Mouse (Mus musculus) kidney, postnatal 14 days (tissue): ENCODE data around the gene Gm20388.
"Not testable (repeated sequence)": the region's sequence is repeated elsewhere in the genome, so short reads cannot be mapped to it uniquely, and the experiment has no call there.

Experiments used
- DNase-seq: peaks from one replicate; pipeline ENCODE4 v3.0.0; 2022; ENCODE audit warnings: mixed read lengths

Gene Gm20388

DNA sequence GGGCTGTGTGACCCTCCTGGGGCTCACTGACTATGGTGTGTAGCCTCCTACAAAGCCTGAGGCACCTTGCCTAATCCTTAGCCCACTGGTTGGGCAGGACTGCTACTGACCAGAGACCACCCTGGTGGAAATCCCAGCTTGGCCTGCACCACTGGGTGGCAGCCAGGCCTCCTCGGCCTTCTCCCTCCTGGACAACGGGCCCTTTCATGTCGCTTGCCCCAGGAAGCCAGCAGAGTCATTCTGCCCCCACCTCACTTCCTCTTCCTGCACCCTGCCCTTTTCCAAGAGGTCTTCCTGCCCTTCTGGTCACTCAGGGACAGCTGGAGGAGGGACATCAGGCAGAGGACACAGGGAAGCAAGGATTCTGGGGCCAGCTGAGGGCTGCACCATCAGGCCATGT, 413.9 kb downstream of the Gm20388 start:
- peak; percentile 66 for DNase-seq

DNA sequence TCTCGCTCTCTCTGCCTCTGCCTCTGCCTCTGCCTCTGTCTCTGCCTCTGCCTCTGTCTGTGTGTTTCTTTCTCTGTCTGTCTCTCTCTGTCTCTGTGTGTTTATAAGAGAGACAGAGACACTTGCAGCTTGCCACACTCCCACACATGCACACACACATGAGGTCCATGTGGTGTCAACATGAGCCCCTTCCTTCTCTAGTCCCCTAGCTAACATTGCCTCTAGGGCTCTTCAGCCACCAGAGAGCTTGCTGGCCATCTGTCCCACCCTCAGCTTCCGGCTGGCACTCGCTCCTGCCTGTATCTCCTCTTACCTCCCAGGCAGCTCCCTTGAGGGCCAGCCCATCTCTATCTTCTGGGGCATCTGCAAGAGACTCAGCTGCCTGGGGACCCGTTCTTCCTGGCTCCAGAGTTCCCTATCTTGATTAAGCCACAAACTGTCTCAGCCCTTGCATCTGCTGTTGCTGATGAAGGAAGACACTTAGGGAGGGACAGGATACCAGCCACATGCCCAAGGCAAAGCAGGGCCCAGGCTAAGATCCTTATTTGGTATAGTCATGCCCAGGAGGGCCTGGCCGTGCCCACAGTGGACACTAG, 414.6 kb downstream of the Gm20388 start:
- no peak for DNase-seq

DNA sequence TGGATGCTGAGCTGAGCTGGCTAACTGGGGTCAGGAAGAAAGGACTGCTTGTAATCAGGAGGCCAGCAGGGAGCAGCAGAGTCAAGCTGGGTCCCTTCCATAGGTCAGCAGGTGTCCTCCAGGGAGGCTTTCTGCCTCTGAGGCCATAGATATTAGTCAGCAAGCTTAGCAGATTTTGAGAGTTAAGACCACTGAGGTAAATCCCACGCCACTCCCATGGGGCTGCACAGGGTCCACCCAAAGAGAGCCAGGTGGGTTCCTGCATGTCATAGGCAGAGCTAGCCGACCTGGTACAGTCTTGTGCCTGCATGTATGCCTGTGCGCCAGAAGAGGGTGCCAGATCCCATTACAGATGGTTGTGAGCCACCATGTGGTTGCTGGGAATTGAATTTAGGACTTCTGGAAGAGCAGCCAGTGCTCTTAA, 416.5 kb downstream of the Gm20388 start:
- peak; percentile 66 for DNase-seq

DNA sequence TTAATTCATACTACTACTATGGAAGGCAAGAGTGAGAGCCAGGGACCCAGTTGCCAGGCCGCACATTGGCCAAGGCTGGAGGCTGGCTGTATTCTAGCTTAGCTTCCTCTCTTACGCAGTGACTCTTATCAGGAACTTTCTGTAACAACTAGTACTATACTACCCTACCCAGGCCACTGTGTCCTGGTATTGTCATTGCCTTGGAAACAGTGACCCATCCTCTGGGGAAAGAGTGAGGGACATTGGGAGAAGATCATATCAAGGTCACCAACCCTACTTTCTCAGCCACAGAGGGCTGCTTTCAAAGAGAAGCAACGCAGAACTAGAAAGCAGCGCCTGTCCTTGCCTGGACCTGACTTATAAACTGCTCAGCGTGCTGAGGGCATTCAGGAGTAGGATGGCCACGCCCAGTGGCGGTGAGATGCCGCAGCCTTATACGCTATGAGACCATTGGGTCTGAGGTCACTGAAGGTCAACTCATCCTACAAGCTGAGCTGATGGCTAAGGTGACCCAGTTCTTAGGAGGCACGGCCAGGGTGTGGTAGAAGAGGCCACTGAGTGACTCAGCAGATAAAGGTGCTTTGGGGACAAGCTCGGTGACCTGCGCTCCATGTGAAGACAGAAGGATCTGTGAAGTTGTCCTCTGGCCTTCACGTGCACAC, 417.9 kb downstream of the Gm20388 start:
- no peak for DNase-seq

DNA sequence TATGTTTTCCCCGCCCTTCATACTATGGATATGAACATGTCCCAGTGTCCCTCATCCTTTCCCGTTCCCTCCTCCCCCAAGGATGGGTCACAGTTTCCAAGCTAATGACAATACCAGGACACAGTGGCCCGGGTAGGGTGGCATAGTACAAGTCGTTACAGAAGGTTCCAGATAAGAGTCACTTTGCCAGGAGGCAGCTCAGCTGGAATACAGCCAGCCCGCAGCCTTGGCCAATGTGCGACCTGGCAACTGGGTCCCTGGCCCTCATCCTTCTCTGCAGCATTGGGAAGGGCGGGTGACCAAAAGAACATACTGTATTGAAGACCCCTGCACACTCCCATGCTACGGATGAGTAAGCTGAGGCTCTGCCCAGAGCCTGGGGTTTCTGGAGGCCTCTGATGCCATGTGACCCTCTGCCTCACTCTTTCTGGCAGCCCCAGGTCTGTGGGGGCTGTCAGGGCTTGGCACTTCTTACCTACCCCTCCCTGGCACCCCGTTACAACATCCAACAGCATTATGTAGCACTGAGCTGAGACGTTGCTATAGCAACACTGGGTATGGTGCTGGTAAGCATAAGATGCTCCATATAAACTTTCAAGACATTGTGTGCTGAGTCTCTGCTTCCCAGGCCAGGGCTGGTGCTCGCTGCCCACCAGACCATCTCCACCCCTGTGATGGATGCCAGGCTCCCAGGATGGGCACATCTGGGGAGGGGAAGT, 418.5 kb downstream of the Gm20388 start:
- DNase-seq, result no peak

DNA sequence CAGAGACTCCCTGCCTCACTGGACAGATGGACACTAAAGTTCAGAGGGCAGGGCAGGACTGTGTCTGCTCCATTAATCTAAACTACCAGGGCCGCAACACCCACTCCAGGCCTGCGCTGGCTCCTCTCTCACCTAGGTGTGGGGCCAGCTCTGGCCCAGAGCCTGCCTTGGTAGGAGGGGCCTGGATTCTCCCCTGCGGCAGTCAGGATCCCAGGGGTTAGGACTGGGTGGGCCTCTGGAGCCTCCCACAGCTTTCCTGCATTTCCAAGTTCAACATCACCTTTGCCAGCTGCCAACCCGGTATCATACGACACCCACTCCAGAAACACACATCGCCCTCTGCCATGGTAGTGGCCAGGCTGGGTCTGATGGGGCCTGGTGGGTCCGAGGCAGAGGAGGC, 420.4 kb downstream of the Gm20388 start:
- no peak for DNase-seq

DNA sequence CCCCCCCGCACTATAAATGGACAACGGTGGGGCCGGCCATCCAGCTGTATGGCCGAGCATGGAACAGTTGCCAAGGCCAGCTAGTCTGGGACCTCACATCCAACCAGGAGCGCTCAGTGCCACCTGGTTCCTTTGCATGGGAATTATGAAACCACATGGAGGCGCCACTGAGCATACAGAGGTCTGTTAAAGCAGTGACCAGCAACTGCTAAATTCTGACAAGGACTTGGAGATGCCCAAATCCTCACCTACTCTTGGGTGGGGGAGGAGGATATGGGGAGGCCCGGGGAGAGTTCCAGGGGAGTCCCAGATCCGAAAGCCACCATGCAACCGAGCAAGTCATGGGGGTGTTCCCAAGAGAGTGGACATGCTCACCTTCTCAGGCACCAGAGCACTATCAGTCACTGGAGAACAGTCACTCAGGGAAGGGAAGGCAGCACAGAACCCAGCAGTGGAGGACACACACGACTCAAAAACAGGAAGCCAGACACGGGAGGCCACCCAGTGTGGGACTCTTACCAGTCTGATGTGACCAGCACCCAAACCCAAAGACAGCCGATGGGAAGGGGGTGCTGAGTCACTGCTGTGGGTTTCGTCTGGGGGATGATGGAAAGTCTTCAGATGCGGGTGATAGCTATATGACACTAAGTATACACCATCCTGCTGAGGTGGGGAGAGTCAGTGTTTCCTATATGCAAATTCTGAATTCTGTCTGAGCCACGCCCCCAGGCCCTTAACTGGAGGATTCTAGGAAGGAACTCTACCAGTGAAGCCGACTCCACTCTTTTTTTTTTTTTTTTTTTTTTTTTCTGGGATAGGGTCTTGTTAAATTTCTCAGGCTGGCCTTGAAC, 422.0 kb downstream of the Gm20388 start:
- DNase-seq, result no peak

DNA sequence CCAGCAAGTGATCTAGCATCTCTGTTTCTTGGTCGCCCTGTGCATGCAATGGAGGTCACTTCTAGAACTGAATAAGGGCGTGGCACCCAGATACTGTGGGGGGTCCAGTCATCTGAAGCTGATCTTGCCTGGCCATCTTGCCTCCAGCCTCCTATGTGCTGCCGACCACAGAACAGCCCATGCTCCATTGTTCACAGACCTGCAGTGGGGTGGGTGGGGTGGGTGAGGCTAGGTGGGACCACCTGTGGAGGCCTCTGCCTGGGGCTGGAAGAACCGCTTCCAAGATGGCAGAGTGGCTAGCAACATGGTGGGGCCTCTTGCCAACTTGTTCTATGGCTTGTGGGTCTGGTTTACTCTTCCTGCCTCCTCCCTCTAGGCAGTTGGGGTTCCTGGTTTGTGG, 423.0 kb downstream of the Gm20388 start:
- DNase-seq, result no peak

DNA sequence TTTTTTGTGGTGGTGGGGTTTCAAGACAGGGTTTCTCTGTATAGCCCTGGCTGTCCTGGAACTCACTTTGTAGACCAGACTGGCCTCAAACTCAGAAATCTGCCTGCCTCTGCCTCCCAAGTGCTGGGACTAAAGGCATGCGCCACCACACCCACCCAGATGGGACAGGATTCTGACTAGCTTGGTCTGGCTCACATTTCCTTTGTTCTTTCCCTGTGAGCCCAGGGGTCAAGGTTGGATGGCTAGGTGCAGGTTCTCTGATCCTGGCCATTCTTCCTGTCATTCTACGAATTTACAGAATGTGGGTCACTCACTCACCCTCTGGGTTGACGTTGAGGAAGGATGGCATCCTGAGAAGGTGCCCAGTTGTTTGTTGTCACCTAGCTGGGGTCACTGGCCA, 423.6 kb downstream of the Gm20388 start:
- not testable (repeated sequence) for DNase-seq

DNA sequence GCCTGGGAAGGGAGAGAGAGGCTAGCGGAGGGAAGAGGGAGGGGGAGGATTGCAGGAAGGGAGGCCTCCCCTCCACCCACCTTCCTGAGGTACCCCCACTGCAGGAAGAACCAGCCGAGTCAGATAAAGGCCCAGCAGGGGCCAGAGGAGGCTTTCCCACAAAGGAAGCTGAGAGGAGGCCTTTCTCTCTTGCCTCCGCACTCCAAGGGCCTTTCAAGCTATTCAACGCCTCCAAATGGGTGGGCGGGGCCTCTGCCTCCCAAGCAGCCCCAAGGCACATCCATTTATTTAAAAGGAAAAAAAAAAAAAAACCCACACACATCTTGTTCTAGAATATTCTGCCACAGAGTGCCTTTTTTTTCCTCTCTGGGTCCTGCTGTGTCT, 424.2 kb downstream of the Gm20388 start:
- DNase-seq, result peak; percentile 59

DNA sequence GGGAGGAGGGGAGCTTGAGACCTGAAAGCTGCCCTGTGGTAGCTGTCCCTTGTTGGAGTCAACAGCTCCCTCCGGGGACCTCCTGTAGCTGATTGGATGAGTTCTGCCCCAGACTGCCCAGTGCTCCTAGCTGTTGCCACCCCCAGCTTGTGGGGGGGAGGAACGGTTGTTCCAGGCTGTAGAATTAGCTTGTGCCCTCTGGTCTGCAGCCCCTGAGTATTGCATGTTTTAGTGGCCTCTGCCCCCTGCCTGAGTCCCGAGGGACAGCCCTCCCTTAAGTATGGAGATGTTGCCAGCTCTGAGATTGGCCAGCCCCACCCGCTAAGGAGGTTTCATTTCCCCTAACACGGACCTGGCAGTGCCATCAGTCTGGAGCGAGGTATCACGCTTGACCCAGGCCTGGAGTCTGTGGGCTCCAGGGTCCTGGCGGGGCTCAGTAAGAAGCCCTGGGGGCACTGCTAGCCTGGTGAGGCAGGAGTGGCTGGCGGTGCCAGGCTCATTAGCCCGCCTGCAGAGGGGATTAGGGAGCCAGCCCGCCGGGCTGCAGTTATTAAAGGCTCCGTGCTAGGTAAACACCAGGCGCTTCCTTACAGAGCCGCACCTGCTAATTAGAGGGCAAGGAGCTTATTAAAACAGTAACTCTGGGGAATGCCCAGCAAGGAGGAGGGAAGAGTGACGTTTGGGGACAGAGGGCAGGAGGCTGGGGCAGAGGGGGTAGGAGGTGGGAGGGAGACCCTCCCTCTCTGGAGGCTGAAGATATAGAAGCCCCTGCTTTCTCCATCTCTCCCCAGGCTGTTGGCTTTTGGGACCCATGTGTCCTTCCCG, 424.8 kb downstream of the Gm20388 start:
- DNase-seq, result peak; percentile 35

DNA sequence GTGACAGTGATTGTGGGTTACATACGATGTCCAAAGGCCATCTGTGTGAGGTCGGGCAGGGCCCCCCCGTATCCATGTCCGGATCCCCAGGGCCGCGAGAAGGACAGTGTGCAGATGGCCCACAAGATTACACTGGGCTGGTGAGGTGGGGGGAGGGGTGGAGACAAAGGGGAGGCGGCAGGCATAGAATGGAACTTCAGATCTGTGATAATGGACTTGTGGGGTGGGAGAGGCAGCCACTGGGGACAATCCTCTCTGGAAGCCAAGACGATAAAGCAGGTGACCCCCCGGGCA, 425.4 kb downstream of the Gm20388 start:
- DNase-seq, result no peak

DNA sequence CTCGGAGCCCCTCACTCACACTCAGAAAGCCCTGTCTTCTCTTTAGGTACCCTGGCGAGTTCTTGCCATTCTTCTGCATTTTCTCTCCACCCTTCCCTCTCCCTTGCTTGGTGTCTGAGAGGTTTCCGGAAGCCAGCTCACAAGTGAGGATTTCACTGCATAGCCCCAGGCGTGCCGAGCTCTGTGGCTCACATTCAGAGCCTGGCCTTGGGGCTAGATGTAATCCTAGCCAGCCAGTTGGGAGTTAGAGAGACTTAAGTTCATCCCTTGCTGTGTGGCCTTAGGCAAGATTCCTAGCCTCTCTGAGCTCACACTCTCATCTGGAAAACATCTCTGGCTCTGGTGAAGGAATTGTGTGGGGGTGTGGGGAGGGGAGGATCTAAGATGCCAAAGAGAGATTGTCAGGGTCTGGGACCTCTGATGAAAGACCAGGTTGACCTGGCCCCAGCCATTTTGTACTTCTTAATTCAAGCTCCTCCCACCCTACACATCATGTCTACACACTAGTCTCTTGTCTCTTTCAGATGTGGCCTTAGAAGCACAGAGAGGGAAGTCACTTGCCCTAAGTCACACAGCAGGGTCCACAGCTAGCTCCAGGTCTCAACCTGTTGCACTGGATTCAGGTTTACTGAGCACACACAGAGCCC, 426.4 kb downstream of the Gm20388 start:
- DNase-seq, result no peak

DNA sequence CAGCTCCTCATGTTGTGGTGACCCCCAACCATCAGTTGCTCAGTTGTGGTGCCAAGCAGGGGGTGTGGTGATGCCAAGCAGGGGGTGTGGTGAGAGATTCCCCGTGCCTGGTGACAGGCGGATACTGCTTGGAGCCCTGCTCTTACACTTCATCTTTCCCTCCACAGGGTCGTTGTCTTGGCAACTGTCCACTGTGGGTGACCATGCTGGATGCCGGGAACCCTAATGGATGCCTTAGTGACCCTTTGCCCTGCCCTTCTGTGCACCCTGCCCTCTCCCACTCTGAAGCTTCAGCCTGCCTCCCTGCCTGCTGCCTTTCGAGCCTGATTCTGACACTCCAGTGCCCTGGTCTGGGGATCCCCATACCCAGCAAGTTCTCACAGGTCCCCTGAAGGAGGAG, 427.0 kb downstream of the Gm20388 start:
- DNase-seq, result no peak

DNA sequence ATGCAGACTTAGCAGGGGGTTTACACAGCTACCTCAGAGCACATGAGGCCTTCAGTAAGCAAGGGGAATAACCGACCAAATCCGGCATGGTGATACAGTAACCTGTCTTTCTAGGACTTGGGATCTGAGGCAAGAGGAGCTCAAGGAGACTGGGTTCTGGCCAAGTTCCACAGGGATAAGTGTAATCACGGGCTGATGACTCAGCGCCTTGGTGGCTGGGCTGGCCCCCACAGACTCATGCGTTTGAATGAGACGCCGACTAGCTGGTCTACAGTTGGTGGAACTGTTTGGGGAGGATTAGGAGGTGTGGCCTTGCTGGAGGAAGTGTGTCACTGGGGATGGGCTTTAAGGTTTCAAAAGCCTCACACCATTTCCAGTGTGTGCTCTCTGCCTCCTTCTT, 428.0 kb downstream of the Gm20388 start:
- no peak for DNase-seq

DNA sequence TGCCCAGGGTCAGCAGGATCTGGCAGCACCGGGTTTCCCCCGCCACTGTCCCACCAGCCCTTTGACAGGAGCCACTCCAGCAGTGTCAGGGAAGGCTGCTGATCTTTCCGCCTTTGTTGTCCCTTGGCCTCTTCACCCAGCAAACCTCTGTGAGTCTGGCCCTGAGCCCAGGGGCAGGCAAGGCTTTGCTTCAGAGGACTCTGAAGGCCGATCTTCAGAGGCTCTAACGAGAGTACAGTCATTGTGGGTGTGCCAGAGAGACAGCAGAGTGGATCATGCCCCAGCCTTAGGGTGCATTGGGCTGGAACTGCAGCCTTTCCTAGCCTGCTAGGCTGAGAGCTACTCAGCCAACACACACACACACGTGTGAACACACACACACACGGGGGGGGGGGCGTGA, 429.1 kb downstream of the Gm20388 start:
- peak; percentile 86 for DNase-seq

DNA sequence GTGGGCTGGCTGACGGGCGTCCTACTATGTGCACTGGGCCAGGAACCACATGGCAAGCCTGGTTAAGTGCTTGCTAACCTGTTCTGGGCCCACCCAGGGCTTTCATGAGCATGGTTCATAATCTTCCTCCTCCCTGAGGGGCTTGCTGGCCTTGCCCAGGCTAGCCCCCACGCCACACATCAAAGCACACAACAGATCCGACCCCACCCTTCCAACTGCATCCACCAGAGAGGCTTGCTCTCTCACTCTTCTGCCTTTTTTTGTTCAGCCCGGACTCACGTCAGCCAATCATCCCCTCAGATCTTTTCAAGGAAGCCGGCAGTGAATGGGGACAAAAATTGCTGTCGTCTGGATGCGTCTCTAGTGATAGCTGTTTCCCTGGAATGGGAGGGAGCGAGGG, 430.5 kb downstream of the Gm20388 start:
- DNase-seq, result no peak

DNA sequence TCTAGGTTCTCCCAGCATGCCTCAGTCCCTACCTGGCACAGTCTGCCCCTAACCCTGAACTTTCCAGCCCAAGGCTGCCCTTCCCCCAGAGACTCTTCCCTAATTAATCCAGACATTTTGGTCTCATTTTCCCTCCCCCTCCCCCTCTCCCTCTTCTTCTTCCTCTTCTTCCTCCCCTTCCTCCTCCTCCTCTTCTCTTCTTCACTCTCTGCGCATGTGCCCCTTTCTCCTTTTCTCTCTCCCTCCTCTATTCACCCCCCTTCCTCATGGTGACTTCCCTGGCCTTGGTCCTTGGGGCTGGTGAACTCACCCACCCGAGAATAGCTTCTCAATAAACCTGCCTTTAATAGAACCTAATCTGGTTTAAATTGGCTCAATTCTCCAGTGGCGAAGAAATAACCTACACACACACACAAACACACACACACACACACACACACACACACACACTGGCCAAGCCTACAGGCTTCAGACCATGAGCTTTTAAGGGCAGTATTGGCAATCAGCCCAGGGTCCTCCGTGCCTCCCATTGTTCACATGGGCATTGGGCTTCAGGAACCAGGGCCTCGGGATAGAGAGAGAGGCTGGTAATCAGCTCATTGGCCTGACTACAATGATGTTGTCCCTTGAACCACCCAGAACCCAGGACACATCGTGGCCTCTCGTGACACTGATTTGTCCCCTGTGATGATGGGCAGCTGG, 432.4 kb downstream of the Gm20388 start:
- DNase-seq, result no peak

DNA sequence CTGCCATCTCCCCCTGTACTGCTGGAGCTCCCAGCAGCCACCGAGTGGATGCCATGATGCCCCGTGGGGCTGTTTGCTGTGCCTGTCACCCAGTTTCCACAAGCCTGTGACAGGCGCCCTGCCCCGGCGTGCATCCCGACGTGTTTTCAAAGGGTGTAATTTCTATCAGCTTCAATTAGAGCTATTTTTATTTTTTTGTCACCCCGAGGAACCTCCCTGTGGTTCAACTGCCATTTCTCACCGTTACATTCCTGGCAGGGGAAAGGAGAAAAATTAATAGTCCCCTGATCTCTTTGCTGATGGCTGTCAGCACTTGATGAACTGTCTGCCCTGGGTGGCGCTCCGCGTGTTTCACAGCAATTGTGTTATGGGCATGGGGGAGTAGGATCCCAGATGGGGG, 432.9 kb downstream of the Gm20388 start:
- DNase-seq, result no peak

DNA sequence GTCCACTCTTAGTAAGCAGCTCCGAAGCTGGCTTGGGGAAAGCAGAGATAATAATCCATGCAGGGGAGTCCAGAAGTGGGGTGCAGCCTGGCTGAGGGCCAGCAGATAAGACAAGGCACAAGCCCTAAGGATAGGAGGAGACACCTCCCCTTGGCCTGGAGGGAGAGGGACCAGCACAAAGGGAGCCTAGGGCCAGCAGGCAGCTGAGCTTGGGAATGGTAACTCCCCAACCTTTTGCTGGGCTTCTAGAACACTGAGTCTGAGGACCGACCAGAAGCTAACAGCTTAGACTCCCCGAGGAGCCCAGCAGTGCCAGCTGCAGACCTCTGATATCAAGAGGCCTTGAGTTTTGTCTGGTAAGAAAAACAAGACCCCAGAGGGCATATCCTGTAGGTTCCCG, 433.5 kb downstream of the Gm20388 start:
- no peak for DNase-seq

DNA sequence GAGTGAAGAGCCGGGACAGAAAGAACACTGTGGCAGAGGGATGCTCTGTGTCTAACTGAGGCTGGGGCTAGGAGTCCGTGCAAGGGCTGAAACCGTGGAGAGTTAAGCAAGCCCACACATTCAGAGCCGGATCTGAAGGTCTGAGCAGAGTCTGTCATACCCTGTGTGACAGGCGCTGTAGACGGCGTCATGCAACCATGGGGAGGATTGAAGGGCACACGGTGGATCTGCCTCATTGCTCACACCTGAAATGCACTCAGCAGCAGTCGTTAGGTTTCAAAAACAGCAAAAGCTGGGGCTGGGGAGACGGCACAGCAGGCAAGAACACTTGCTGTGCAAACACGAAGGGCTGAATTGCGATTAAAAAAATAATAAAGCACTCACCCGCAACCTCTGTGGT, 433.9 kb downstream of the Gm20388 start:
- DNase-seq, result no peak
